Mouse (Mus musculus): ENCODE measurements around the gene Kcnd1.

DNA sequence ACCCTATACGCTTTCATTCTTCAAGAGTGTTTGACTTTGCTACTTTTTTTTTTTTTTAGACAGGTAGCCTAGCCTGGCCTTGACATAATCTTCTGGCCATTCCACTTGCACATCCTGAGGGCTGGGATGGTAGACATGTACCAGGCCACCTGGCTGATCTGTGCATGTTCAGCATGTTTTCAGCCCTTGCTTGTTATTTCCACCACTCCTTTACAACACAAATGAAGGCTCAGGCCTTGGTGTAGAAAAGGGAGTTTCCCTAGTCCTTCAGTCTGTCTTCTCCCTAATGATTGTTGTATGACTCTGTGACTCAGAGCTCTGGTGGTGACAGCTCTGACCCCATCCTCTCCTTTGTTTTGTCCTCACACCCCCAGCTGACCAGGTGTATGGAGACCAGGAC is 45.1 kb downstream of the Kcnd1 start:
- no peak for TF ChIP-seq POLR2A (IDR thresholded peaks at IDR 0.05; ENCODE audit: extremely low read depth, insufficient read depth, low read length)
- no peak for TF ChIP-seq CTCF (IDR thresholded peaks at IDR 0.05; ENCODE audit: extremely low read depth, insufficient read depth, low read length)
